In genomic region chr5:34547410-34547809, GRCm38 (mm10) we compare ENCODE assay signal across 8 mouse cellular contexts. TPM values are rescaled to one million over a fixed set of nuclear protein-coding genes. Genes with fewer than 3 reads are reported as not detected.
DNase-seq lines count a peak whose midpoint lies in the region; ATAC-seq lines count a peak whose summit lies in the region.
"Had no signal": no experiment of that assay in that cellular context is flagged by ENCODE, and none has a peak within 500 bp of the region (broad histone marks: within the 10 kb centered on the region; RNA-seq: fewer than 3 reads in every experiment).

No protein-coding gene starts in this region.

- no peaks in the 10 kb centered on the region for H3K9me3 ChIP-seq in liver, embryonic 11.5 days (ENCODE audit: control insufficient read depth, low read length)
- no peaks in the 10 kb centered on the region for H3K9me3 ChIP-seq in embryonic facial prominence, embryonic 11.5 days (replicated peaks; ENCODE audit: control insufficient read depth, low read length)
- H3K9me3 ChIP-seq: limb, embryonic 15.5 days had no signal

- H3K4me3 ChIP-seq in liver, embryonic 11.5 days (ENCODE audit: low read depth, low read length): no peak overlapping the region
- no peak overlapping the region for H3K4me3 ChIP-seq in embryonic facial prominence, embryonic 11.5 days (ENCODE audit: low read depth, low read length)
- H3K4me3 ChIP-seq: limb, embryonic 15.5 days had no signal

- peak; percentile 65 for DNase-seq in liver
- no peak for DNase-seq in liver, embryonic 11.5 days (ENCODE audit: low spot score)
- DNase-seq in T-cell, adult 2 months (ENCODE audit: low spot score): peak; percentile 51
- DNase-seq in embryonic facial prominence, embryonic 11.5 days (ENCODE audit: low spot score): peak; percentile 33
- peak; percentile 71 for DNase-seq in naive thymus-derived CD4-positive, alpha-beta T cell, adult 2 months (ENCODE audit: low read depth)
- no peak for DNase-seq in layer of hippocampus, adult 9-10 months (ENCODE audit: low spot score)
- DNase-seq in frontal cortex, postnatal 14 days (ENCODE audit: low spot score in 2 of 2): no peak

- H3K4me2 ChIP-seq in liver, embryonic 11.5 days: no peak overlapping the region
- no peak overlapping the region for H3K4me2 ChIP-seq in embryonic facial prominence, embryonic 11.5 days (ENCODE audit: low read depth, low read length)
- H3K4me2 ChIP-seq: limb, embryonic 15.5 days had no signal

- peaks cover 5% of the 10 kb centered on the region; the same call in 1 of the 2 replicates for H3K36me3 ChIP-seq in liver, embryonic 11.5 days (ENCODE audit: control insufficient read depth, insufficient read depth, low read length)
- peaks cover 3% of the 10 kb centered on the region for H3K36me3 ChIP-seq in embryonic facial prominence, embryonic 11.5 days (replicated peaks; ENCODE audit: control insufficient read depth, insufficient read depth, low read depth, low read length)

- ATAC-seq in liver, embryonic 11.5 days (replicated peaks; ENCODE audit: low FRiP score): no peak
- no peak for ATAC-seq in embryonic facial prominence, embryonic 11.5 days (replicated peaks; ENCODE audit: insufficient number of reproducible peaks, low FRiP score, low TSS enrichment, low read depth)

- no peaks in the 10 kb centered on the region for H3K27me3 ChIP-seq in liver, embryonic 11.5 days (replicated peaks; ENCODE audit: control insufficient read depth, insufficient read depth, low read length)
- no peaks in the 10 kb centered on the region for H3K27me3 ChIP-seq in embryonic facial prominence, embryonic 11.5 days (ENCODE audit: control insufficient read depth, insufficient read depth, low read length)
- H3K27me3 ChIP-seq: limb, embryonic 15.5 days had no signal

- no peak overlapping the region for H3K9ac ChIP-seq in liver, embryonic 11.5 days (ENCODE audit: low read depth, low read length)
- H3K9ac ChIP-seq in embryonic facial prominence, embryonic 11.5 days (replicated peaks; ENCODE audit: low read length): no peak overlapping the region
- H3K9ac ChIP-seq: limb, embryonic 15.5 days had no signal

- peaks cover 17% of the 10 kb centered on the region for H3K4me1 ChIP-seq in liver, embryonic 11.5 days (replicated peaks; ENCODE audit: control insufficient read depth, insufficient read depth, low read length)
- H3K4me1 ChIP-seq in embryonic facial prominence, embryonic 11.5 days (ENCODE audit: control insufficient read depth, insufficient read depth, low read length): no peaks in the 10 kb centered on the region; the same call in 1 of the 2 replicates

- no peak overlapping the region for H3K27ac ChIP-seq in liver, embryonic 11.5 days (ENCODE audit: low read depth, low read length)
- H3K27ac ChIP-seq in embryonic facial prominence, embryonic 11.5 days (replicated peaks; ENCODE audit: low read depth, low read length): no peak overlapping the region
- H3K27ac ChIP-seq: limb, embryonic 15.5 days had no signal

RNA-seq across cellular contexts. Expression of gene Sh3bp2, which starts 21.8 kb away (rescaled TPM):
- polyA plus RNA-seq in liver, embryonic 11.5 days (2014; fragmentation: Nextera tagmentation; extraction: Ambion mirVana): 5.2 and 8.4 TPM in 2 replicates
- 7.4 and 10.4 TPM in 2 replicates for polyA plus RNA-seq in embryonic facial prominence, embryonic 11.5 days (2014; fragmentation: Nextera tagmentation; extraction: Ambion mirVana)

RNA-seq across cellular contexts. Expression of gene Add1, which starts 26.1 kb away (rescaled TPM):
- 170 and 186 TPM in 2 replicates for polyA plus RNA-seq in liver, embryonic 11.5 days (2014; fragmentation: Nextera tagmentation; extraction: Ambion mirVana)
- polyA plus RNA-seq in embryonic facial prominence, embryonic 11.5 days (2014; fragmentation: Nextera tagmentation; extraction: Ambion mirVana): 145 and 160 TPM in 2 replicates

RNA-seq across cellular contexts. Expression of gene Tnip2, which starts 33.6 kb away (rescaled TPM):
- 12.3 and 12.8 TPM in 2 replicates for polyA plus RNA-seq in liver, embryonic 11.5 days (2014; fragmentation: Nextera tagmentation; extraction: Ambion mirVana)
- polyA plus RNA-seq in embryonic facial prominence, embryonic 11.5 days (2014; fragmentation: Nextera tagmentation; extraction: Ambion mirVana): 3.4 and 6.4 TPM in 2 replicates

Comparison
In these comparisons a context has a peak if more than half of its experiments do, and no peak if none do; other contexts are left out.
1. DNase-seq: peak in liver (single experiment), T-cell, adult 2 months (single experiment), embryonic facial prominence, embryonic 11.5 days (single experiment) and naive thymus-derived CD4-positive, alpha-beta T cell, adult 2 months (single experiment); none in liver, embryonic 11.5 days (single experiment), layer of hippocampus, adult 9-10 months (single experiment) and frontal cortex, postnatal 14 days (0 of 2).